In genomic region chr10:61172496-61172895, GRCm38 (mm10) we compare ENCODE assay signal across 29 mouse cellular contexts. TPM values are rescaled to one million over a fixed set of nuclear protein-coding genes. Genes with fewer than 3 reads are reported as not detected.
DNase-seq lines count a peak whose midpoint lies in the region; ATAC-seq and TF ChIP-seq lines count a peak whose summit lies in the region.
"Had no signal": no experiment of that assay in that cellular context is flagged by ENCODE, and none has a peak within 500 bp of the region (broad histone marks: within the 10 kb centered on the region; RNA-seq: fewer than 3 reads in every experiment).

No protein-coding gene starts in this region.

- TF ChIP-seq POLR2A in testis, adult 2 months (IDR thresholded peaks at IDR 0.05; ENCODE audit: control insufficient read depth, low read depth, low read length), result no peak
- TF ChIP-seq POLR2A in kidney, adult 2 months (IDR thresholded peaks at IDR 0.05; ENCODE audit: low read depth, low read length), result no peak

- peak overlapping the region; percentile 76 for H3K4me3 ChIP-seq in testis, adult 2 months (ENCODE audit: control insufficient read depth, low read depth, low read length)
- H3K4me3 ChIP-seq in midbrain, embryonic 16.5 days (ENCODE audit: low read depth, low read length), result no peak overlapping the region
- H3K4me3 ChIP-seq in kidney, adult 2 months (ENCODE audit: insufficient read depth, low read depth, low read length), result no peak overlapping the region
- H3K4me3 ChIP-seq: embryonic facial prominence, embryonic 10.5 days; forebrain, embryonic 15.5 days; heart, embryonic 12.5 days; kidney, embryonic 15.5 days; left cerebral cortex, adult 2 months; lung, embryonic 15.5 days; midbrain, embryonic 15.5 days; myocyte had no signal

- TF ChIP-seq CTCF in testis, adult 2 months (IDR thresholded peaks at IDR 0.05; ENCODE audit: control insufficient read depth, insufficient read depth, insufficient replicate concordance, low read depth, low read length), result no peak
- TF ChIP-seq CTCF in kidney, adult 2 months (conservative IDR thresholded peaks at IDR 0.05; ENCODE audit: insufficient read depth, insufficient read length, low read depth, low read length), result no peak

- no peak overlapping the region for H3K4me2 ChIP-seq in midbrain, embryonic 16.5 days (ENCODE audit: low read length)
- H3K4me2 ChIP-seq: forebrain, embryonic 15.5 days; heart, embryonic 12.5 days; kidney, embryonic 15.5 days; lung, embryonic 15.5 days; midbrain, embryonic 15.5 days had no signal

- WGBS in midbrain, embryonic 16.5 days, result 83% methylated on average over 4 of the region's 4 CpGs
- WGBS in kidney, adult 2 months, result 90% methylated on average over 4 of the region's 4 CpGs

- peaks cover 8% of the 10 kb centered on the region for H3K4me1 ChIP-seq in testis, adult 2 months (ENCODE audit: control insufficient read depth, insufficient read depth, low read length)
- no peaks in the 10 kb centered on the region for H3K4me1 ChIP-seq in midbrain, embryonic 16.5 days (ENCODE audit: control insufficient read depth, insufficient read depth, low read length)
- no peaks in the 10 kb centered on the region for H3K4me1 ChIP-seq in kidney, adult 2 months (ENCODE audit: control insufficient read depth, insufficient read depth, low read length)
- H3K4me1 ChIP-seq: midbrain, embryonic 15.5 days had no signal

- DNase-seq in cerebellum, postnatal 14 days, result peak; percentile 45 to 52
- no peak for DNase-seq in cerebellum, adult 8-10 months
- no peak for DNase-seq in testis, postnatal 10 days (ENCODE audit: low spot score)
- DNase-seq in NIH3T3 (ENCODE audit: low read depth), result peak; percentile 16
- DNase-seq in kidney, adult 2 months, result no peak
- DNase-seq: adrenal gland, postnatal 10 days; gastrocnemius, postnatal 10 days; heart, adult 11 months; heart, postnatal 10 days; kidney, postnatal 4 days; right cerebral cortex, adult 18-20 months; right cerebral cortex, postnatal 4 days; thymus, postnatal 14 days had no signal

- H3K36me3 ChIP-seq in testis, adult 2 months (ENCODE audit: control insufficient read depth, insufficient read depth, low read length), result no peaks in the 10 kb centered on the region
- no peaks in the 10 kb centered on the region for H3K36me3 ChIP-seq in midbrain, embryonic 16.5 days (ENCODE audit: control insufficient read depth, insufficient read depth, low read length)
- H3K36me3 ChIP-seq in kidney, adult 2 months (ENCODE audit: control insufficient read depth, insufficient read depth, low read length), result no peaks in the 10 kb centered on the region
- H3K36me3 ChIP-seq: embryonic facial prominence, embryonic 10.5 days; forebrain, embryonic 15.5 days; G1E; heart, embryonic 12.5 days; kidney, embryonic 15.5 days; lung, embryonic 15.5 days; midbrain, embryonic 15.5 days had no signal

- no peak for ATAC-seq in midbrain, embryonic 16.5 days
- ATAC-seq: forebrain, embryonic 15.5 days; intestine, postnatal 0 days; midbrain, embryonic 15.5 days had no signal

- H3K9me3 ChIP-seq in midbrain, embryonic 16.5 days (replicated peaks; ENCODE audit: control insufficient read depth, low read length, poor library complexity, severe bottlenecking), result no peaks in the 10 kb centered on the region
- H3K9me3 ChIP-seq: embryonic facial prominence, embryonic 10.5 days; forebrain, embryonic 15.5 days; heart, embryonic 12.5 days; kidney, embryonic 15.5 days; lung, embryonic 15.5 days; midbrain, embryonic 15.5 days had no signal

- H3K27ac ChIP-seq in testis, adult 2 months (ENCODE audit: control insufficient read depth, insufficient read depth, low read depth, low read length), result no peak overlapping the region
- no peak overlapping the region for H3K27ac ChIP-seq in midbrain, embryonic 16.5 days (ENCODE audit: low read length)
- no peak overlapping the region for H3K27ac ChIP-seq in kidney, adult 2 months (ENCODE audit: insufficient read depth, low read depth, low read length)
- H3K27ac ChIP-seq: embryonic facial prominence, embryonic 10.5 days; forebrain, embryonic 15.5 days; kidney, embryonic 15.5 days; left cerebral cortex, adult 2 months; liver, embryonic 14.5 days; lung, embryonic 15.5 days; macrophage; midbrain, embryonic 15.5 days had no signal

- H3K27me3 ChIP-seq in testis, adult 2 months (ENCODE audit: control insufficient read depth, insufficient read depth, low read length), result no peaks in the 10 kb centered on the region
- no peaks in the 10 kb centered on the region for H3K27me3 ChIP-seq in midbrain, embryonic 16.5 days (ENCODE audit: control insufficient read depth, insufficient read depth, low read depth, low read length)
- H3K27me3 ChIP-seq in kidney, adult 2 months (replicated peaks; ENCODE audit: control insufficient read depth, insufficient read depth, low read length), result no peaks in the 10 kb centered on the region
- H3K27me3 ChIP-seq: forebrain, embryonic 15.5 days; lung, embryonic 15.5 days; midbrain, embryonic 15.5 days had no signal

- H3K9ac ChIP-seq in midbrain, embryonic 16.5 days (ENCODE audit: low read depth, low read length), result no peak overlapping the region
- H3K9ac ChIP-seq: forebrain, embryonic 15.5 days; heart, embryonic 12.5 days; kidney, embryonic 15.5 days; liver, embryonic 14.5 days; lung, embryonic 15.5 days; midbrain, embryonic 15.5 days had no signal

RNA-seq across cellular contexts. Expression of gene Tbata, which starts 0.7 kb away (rescaled TPM):
- 590 and 599 TPM in 2 replicates for polyA plus RNA-seq in testis, adult 2 months (2012; rRNA removed)
- 0.16 TPM in 1 of 2 replicates, not detected in the other for polyA plus RNA-seq in midbrain, embryonic 16.5 days (2015; fragmentation: Nextera tagmentation; extraction: Ambion mirVana)
- 0.19 and 0.20 TPM in 2 replicates for polyA plus RNA-seq in kidney, adult 2 months (2012; rRNA removed)
- polyA plus RNA-seq: C2C12; G1E; heart, embryonic 12.5 days; intestine, postnatal 0 days; liver, embryonic 14.5 days; macrophage; midbrain, embryonic 15.5 days; myocyte; neural tube, embryonic 14.5 days had no signal

RNA-seq across cellular contexts. Expression of gene Sgpl1, which starts 25.0 kb away (rescaled TPM):
- 10.3 and 13.1 TPM in 2 replicates for polyA plus RNA-seq in testis, adult 2 months (2012; rRNA removed)
- polyA plus RNA-seq in midbrain, embryonic 16.5 days (2015; fragmentation: Nextera tagmentation; extraction: Ambion mirVana), result 42.8 and 45.7 TPM in 2 replicates
- 37.8 and 39.7 TPM in 2 replicates for polyA plus RNA-seq in kidney, adult 2 months (2012; rRNA removed)
- polyA plus RNA-seq: G1E had no signal

Comparison
In these comparisons a context has a peak if more than half of its experiments do, and no peak if none do; other contexts are left out.
1. DNase-seq: peak in cerebellum, postnatal 14 days (2 of 2) and NIH3T3 (single experiment); none in cerebellum, adult 8-10 months (single experiment), testis, postnatal 10 days (single experiment) and kidney, adult 2 months (single experiment).
2. RNA of gene Tbata, which starts 0.7 kb away (polyA plus RNA-seq): 590 to 599 TPM in testis, adult 2 months; 0.19 to 0.20 TPM in kidney, adult 2 months and 0.16 TPM in midbrain, embryonic 16.5 days; every median in the first group is over 100 times any median in the second.